Mouse (Mus musculus): Measurements from ENCODE around the gene Dand5. TPM values are rescaled to one million over a fixed set of nuclear protein-coding genes. Genes with fewer than 3 reads are reported as not detected.

Gene Dand5
- polyA plus RNA-seq, 1 experiment: 2.2 TPM

- peaks cover 18% of the 10 kb centered on the region for H3K4me1 ChIP-seq (replicated peaks; ENCODE audit: control insufficient read depth, insufficient read depth, low read length)
- DNase-seq: no peak
- TF ChIP-seq CTCF (IDR thresholded peaks at IDR 0.05; ENCODE audit: borderline replicate concordance, control insufficient read depth, extremely low read depth, insufficient read depth, low read length, poor library complexity) (no peak), POLR2A (IDR thresholded peaks at IDR 0.05; ENCODE audit: control insufficient read depth, extremely low read depth, insufficient read depth, low read length, poor library complexity) (no peak)
- H3K27ac ChIP-seq (ENCODE audit: control insufficient read depth, insufficient read depth, low read length): no peak overlapping the region
- no peaks in the 10 kb centered on the region for H3K27me3 ChIP-seq (ENCODE audit: control insufficient read depth, insufficient read depth, low read length)
- H3K36me3 ChIP-seq (ENCODE audit: control insufficient read depth, insufficient read depth, low read length): no peaks in the 10 kb centered on the region
- WGBS: 65% methylated on average over 9 of the region's 9 CpGs
- no peak overlapping the region for H3K4me3 ChIP-seq (ENCODE audit: control insufficient read depth, insufficient read depth, low read length)
Measured at GRCm38 (mm10) chr8:84773304-84773703, 49.3 kb downstream of the Dand5 start.

- Histone ChIP-seq H3K4me1 (replicated peaks; ENCODE audit: control insufficient read depth, insufficient read depth, low read length) (peaks cover 18% of the 10 kb centered on the region), H3K27me3 (ENCODE audit: control insufficient read depth, insufficient read depth, low read length) (no peaks in the 10 kb centered on the region), H3K4me3 (ENCODE audit: control insufficient read depth, insufficient read depth, low read length) (no peak overlapping the region), H3K36me3 (ENCODE audit: control insufficient read depth, insufficient read depth, low read length) (no peaks in the 10 kb centered on the region), H3K27ac (ENCODE audit: control insufficient read depth, insufficient read depth, low read length) (no peak overlapping the region)
- DNase-seq: no peak
- WGBS: 58% methylated on average over 3 of the region's 3 CpGs
- TF ChIP-seq POLR2A (IDR thresholded peaks at IDR 0.05; ENCODE audit: control insufficient read depth, extremely low read depth, insufficient read depth, low read length, poor library complexity): no peak
- TF ChIP-seq CTCF (IDR thresholded peaks at IDR 0.05; ENCODE audit: borderline replicate concordance, control insufficient read depth, extremely low read depth, insufficient read depth, low read length, poor library complexity): no peak
Measured at GRCm38 (mm10) chr8:84772628-84773027, 50.0 kb downstream of the Dand5 start.

DNA sequence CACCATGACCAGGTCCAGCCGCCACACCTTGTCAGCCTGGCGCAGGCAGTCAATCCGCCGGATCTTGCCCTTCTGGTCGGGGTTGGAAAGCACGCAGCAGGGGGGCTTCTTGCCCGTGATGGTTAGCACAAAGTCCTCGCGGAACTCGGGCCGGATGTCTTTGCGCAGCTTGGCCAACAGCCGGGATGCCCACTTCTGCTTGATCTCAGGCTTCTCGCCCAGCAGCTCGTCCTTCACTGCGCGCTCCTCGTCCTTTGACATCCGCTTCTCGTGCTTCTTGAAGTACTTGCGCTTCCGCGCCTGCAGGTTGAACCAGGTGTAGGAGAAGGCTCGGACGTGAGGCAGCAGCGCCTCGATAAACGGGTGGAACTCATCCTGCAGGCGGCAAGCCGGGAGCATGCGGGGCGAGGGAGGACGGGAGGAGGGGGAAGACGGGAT is 50.7 kb downstream of the Dand5 start:
- no peaks in the 10 kb centered on the region for H3K36me3 ChIP-seq (ENCODE audit: control insufficient read depth, insufficient read depth, low read length)
- TF ChIP-seq CTCF (IDR thresholded peaks at IDR 0.05; ENCODE audit: borderline replicate concordance, control insufficient read depth, extremely low read depth, insufficient read depth, low read length, poor library complexity): no peak
- TF ChIP-seq POLR2A (IDR thresholded peaks at IDR 0.05; ENCODE audit: control insufficient read depth, extremely low read depth, insufficient read depth, low read length, poor library complexity): no peak
- no peak overlapping the region for H3K4me3 ChIP-seq (ENCODE audit: control insufficient read depth, insufficient read depth, low read length)
- H3K27ac ChIP-seq (ENCODE audit: control insufficient read depth, insufficient read depth, low read length): no peak overlapping the region
- peaks cover 18% of the 10 kb centered on the region for H3K4me1 ChIP-seq (replicated peaks; ENCODE audit: control insufficient read depth, insufficient read depth, low read length)
- WGBS: 53% methylated on average over 34 of the region's 34 CpGs
- DNase-seq: no peak
- H3K27me3 ChIP-seq (ENCODE audit: control insufficient read depth, insufficient read depth, low read length): no peaks in the 10 kb centered on the region

- no peak overlapping the region for H3K27ac ChIP-seq (ENCODE audit: control insufficient read depth, insufficient read depth, low read length)
Measured at GRCm38 (mm10) chr8:84771000-84771687, 51.5 kb downstream of the Dand5 start.

GRCm38 (mm10) chr8:84770100-84770953 is 52.3 kb downstream of the Dand5 start:
- H3K27ac ChIP-seq (ENCODE audit: control insufficient read depth, insufficient read depth, low read length): no peak overlapping the region
- no peaks in the 10 kb centered on the region for H3K36me3 ChIP-seq (ENCODE audit: control insufficient read depth, insufficient read depth, low read length)
- H3K4me3 ChIP-seq (ENCODE audit: control insufficient read depth, insufficient read depth, low read length): no peak overlapping the region
- 85% methylated on average over 12 of the region's 12 CpGs for WGBS
- no peak for DNase-seq
- H3K27me3 ChIP-seq (ENCODE audit: control insufficient read depth, insufficient read depth, low read length): no peaks in the 10 kb centered on the region
- peaks cover 11% of the 10 kb centered on the region for H3K4me1 ChIP-seq (replicated peaks; ENCODE audit: control insufficient read depth, insufficient read depth, low read length)
- TF ChIP-seq CTCF (IDR thresholded peaks at IDR 0.05; ENCODE audit: borderline replicate concordance, control insufficient read depth, extremely low read depth, insufficient read depth, low read length, poor library complexity) (no peak), POLR2A (IDR thresholded peaks at IDR 0.05; ENCODE audit: control insufficient read depth, extremely low read depth, insufficient read depth, low read length, poor library complexity) (no peak)

More at GRCm38 (mm10) chr8:84771000-84771687, 51.5 kb downstream of the Dand5 start:
- DNase-seq: no peak
- Histone ChIP-seq H3K27me3 (ENCODE audit: control insufficient read depth, insufficient read depth, low read length) (no peaks in the 10 kb centered on the region), H3K36me3 (ENCODE audit: control insufficient read depth, insufficient read depth, low read length) (no peaks in the 10 kb centered on the region), H3K4me3 (ENCODE audit: control insufficient read depth, insufficient read depth, low read length) (no peak overlapping the region), H3K4me1 (replicated peaks; ENCODE audit: control insufficient read depth, insufficient read depth, low read length) (peaks cover 18% of the 10 kb centered on the region)
- WGBS: 90% methylated on average over 5 of the region's 5 CpGs
- TF ChIP-seq POLR2A (IDR thresholded peaks at IDR 0.05; ENCODE audit: control insufficient read depth, extremely low read depth, insufficient read depth, low read length, poor library complexity) (no peak), CTCF (IDR thresholded peaks at IDR 0.05; ENCODE audit: borderline replicate concordance, control insufficient read depth, extremely low read depth, insufficient read depth, low read length, poor library complexity) (no peak)

- no peak overlapping the region for H3K27ac ChIP-seq (ENCODE audit: control insufficient read depth, insufficient read depth, low read length)
- no peaks in the 10 kb centered on the region for H3K27me3 ChIP-seq (ENCODE audit: control insufficient read depth, insufficient read depth, low read length)
Measured at GRCm38 (mm10) chr8:84769324-84769723, 53.3 kb downstream of the Dand5 start.

More at GRCm38 (mm10) chr8:84769324-84769723, 53.3 kb downstream of the Dand5 start:
- TF ChIP-seq POLR2A (IDR thresholded peaks at IDR 0.05; ENCODE audit: control insufficient read depth, extremely low read depth, insufficient read depth, low read length, poor library complexity): no peak
- TF ChIP-seq CTCF (IDR thresholded peaks at IDR 0.05; ENCODE audit: borderline replicate concordance, control insufficient read depth, extremely low read depth, insufficient read depth, low read length, poor library complexity): no peak
- peaks cover 3% of the 10 kb centered on the region for H3K4me1 ChIP-seq (replicated peaks; ENCODE audit: control insufficient read depth, insufficient read depth, low read length)
- no peaks in the 10 kb centered on the region for H3K36me3 ChIP-seq (ENCODE audit: control insufficient read depth, insufficient read depth, low read length)
- 98% methylated on average over 8 of the region's 8 CpGs for WGBS
- no peak overlapping the region for H3K4me3 ChIP-seq (ENCODE audit: control insufficient read depth, insufficient read depth, low read length)
- DNase-seq: no peak
